Mouse (Mus musculus) cerebellum, adult 2 months (tissue): ENCODE data around the gene Insm1. TPM values are rescaled to one million over a fixed set of nuclear protein-coding genes. Genes with fewer than 3 reads are reported as not detected.

Source experiments
- DNase-seq, 2 experiments: peaks; one replicate each; pipeline ENCODE4 v3.0.0; 2021
- H3K27ac ChIP-seq: fragments of 200-500 bp; 2 replicates; pipeline ENCODE4 v1.5.1; 2012; ENCODE audit warnings: low read length, control low read depth, inconsistent platforms; ENCODE audit not compliant: insufficient read depth
- H3K27me3 ChIP-seq: fragments of 200-500 bp; 2 replicates; pipeline ENCODE4 v1.6.1; 2012; ENCODE audit warnings: inconsistent platforms, mild to moderate bottlenecking, low read length, moderate library complexity; ENCODE audit not compliant: control insufficient read depth, insufficient read depth
- H3K4me1 ChIP-seq: fragments of 200-500 bp; 2 replicates; pipeline ENCODE4 v1.6.1; 2011; ENCODE audit warnings: low read length; ENCODE audit not compliant: control insufficient read depth, insufficient read depth
- H3K4me3 ChIP-seq: fragments of 200-500 bp; replicated peaks from 2 replicates; pipeline ENCODE3; 2011; ENCODE audit warnings: mild to moderate bottlenecking, low read depth, low read length, control low read depth; ENCODE audit not compliant: insufficient read depth
- CTCF ChIP-seq: fragments of 200-500 bp; IDR thresholded peaks from 2 replicates; pipeline ENCODE4 v1.5.1; 2011; ENCODE audit warnings: low read depth, mild to moderate bottlenecking, control low read depth, low read length, moderate library complexity, borderline replicate concordance; ENCODE audit not compliant: insufficient read depth
- POLR2A ChIP-seq: fragments of 200-500 bp; IDR thresholded peaks from 2 replicates; pipeline ENCODE4 v1.6.1; 2011; ENCODE audit warnings: low read length, control low read depth, borderline replicate concordance; ENCODE audit not compliant: insufficient read depth
- WGBS: fragments of 180-500 bp; shearing (Covaris S2); methylation state at CpG from one replicate; pipeline ENCODE4 v1.1.7; 2018; 5-methylcytosine and 5-hydroxymethylcytosine counted together
- polyA plus RNA-seq: library from polyadenylated mRNA; depleted of rRNA; stranded (reverse); fragments of >200 nt; gene quantifications from 2 replicates; pipeline ENCODE4 v1.2.3, GENCODE M21; 2012; rRNA removed

Insm1 gene
- polyA plus RNA-seq, result 0.65 and 0.74 TPM in 2 replicates

- H3K4me3 ChIP-seq, result peak within 1 kb of the TSS; percentile 52
- peaks cover 4% of the 10 kb centered on the region; the same call in 1 of the 2 replicates for H3K4me1 ChIP-seq
- peaks cover 12% of the 10 kb centered on the region; the same call in 1 of the 2 replicates for H3K27me3 ChIP-seq
- WGBS, result under 1% methylated on average over 72 of the region's 86 CpGs
- H3K27ac ChIP-seq, result no peak within 1 kb of the TSS
- peak; percentile 38 to 59 for DNase-seq
- no peak for TF ChIP-seq POLR2A
- 0 out of 2 replicates have a peak, but pooled peaks have one; percentile 5 for TF ChIP-seq CTCF
These were observed at the start of gene Insm1 for GRCm38 (mm10) chr2:146221076-146221928. Gene Insm1, plus strand, starts transcription at chr2:146221921.

GRCm38 (mm10) chr2:146172106-146172505 lies 49.6 kb upstream of the Insm1 start:
- DNase-seq, result no peak
- 27% methylated on average over 4 of the region's 4 CpGs for WGBS
- TF ChIP-seq POLR2A (no peak), CTCF (no peak)
- no peaks in the 10 kb centered on the region; the same call in 1 of the 2 replicates for H3K27me3 ChIP-seq
- H3K4me1 ChIP-seq, result no peaks in the 10 kb centered on the region
- H3K4me3 ChIP-seq, result no peak overlapping the region
- H3K27ac ChIP-seq, result no peak overlapping the region

GRCm38 (mm10) chr2:146174173-146174572 lies 47.5 kb upstream of the Insm1 start:
- WGBS, result 29% methylated on average over 7 of the region's 7 CpGs
- Histone ChIP-seq H3K4me1 (no peaks in the 10 kb centered on the region), H3K27me3 (no peaks in the 10 kb centered on the region; the same call in 1 of the 2 replicates), H3K27ac (no peak overlapping the region), H3K4me3 (no peak overlapping the region)
- no peak for DNase-seq
- no peak for TF ChIP-seq CTCF
- no peak for TF ChIP-seq POLR2A

- no peak for DNase-seq
- H3K4me1 ChIP-seq, result no peaks in the 10 kb centered on the region; the same call in 1 of the 2 replicates
- TF ChIP-seq POLR2A (no peak), CTCF (no peak)
- no peaks in the 10 kb centered on the region; the same call in 1 of the 2 replicates for H3K27me3 ChIP-seq
- H3K4me3 ChIP-seq, result no peak overlapping the region
- H3K27ac ChIP-seq, result no peak overlapping the region
- 95% methylated on average over 1 of the region's 1 CpGs for WGBS
These were observed 43.0 kb upstream of the Insm1 start for GRCm38 (mm10) chr2:146178718-146179117.

- H3K4me1 ChIP-seq, result peaks cover 3% of the 10 kb centered on the region; the same call in 1 of the 2 replicates
- no peak overlapping the region for H3K27ac ChIP-seq
- H3K4me3 ChIP-seq, result no peak overlapping the region
- WGBS, result 18% methylated on average over 24 of the region's 24 CpGs
- H3K27me3 ChIP-seq, result no peaks in the 10 kb centered on the region
- no peak for TF ChIP-seq CTCF
- TF ChIP-seq POLR2A, result no peak
- no peak for DNase-seq
These were observed 37.6 kb upstream of the Insm1 start for GRCm38 (mm10) chr2:146183830-146184793.

- no peak for DNase-seq
- Histone ChIP-seq H3K27ac (no peak overlapping the region), H3K27me3 (no peaks in the 10 kb centered on the region), H3K4me1 (no peaks in the 10 kb centered on the region), H3K4me3 (no peak overlapping the region)
- TF ChIP-seq CTCF, result no peak
- TF ChIP-seq POLR2A, result no peak
- 72% methylated on average over 11 of the region's 11 CpGs for WGBS
These were observed 25.6 kb upstream of the Insm1 start for GRCm38 (mm10) chr2:146196126-146196525.

GRCm38 (mm10) chr2:146197947-146198346 lies 23.8 kb upstream of the Insm1 start:
- no peaks in the 10 kb centered on the region for H3K27me3 ChIP-seq
- TF ChIP-seq POLR2A, result no peak
- no peak for TF ChIP-seq CTCF
- 91% methylated on average over 7 of the region's 7 CpGs for WGBS
- H3K4me3 ChIP-seq, result no peak overlapping the region
- DNase-seq, result no peak
- H3K4me1 ChIP-seq, result no peaks in the 10 kb centered on the region
- H3K27ac ChIP-seq, result no peak overlapping the region
